Mouse (Mus musculus): ENCODE results near the gene Hcst.

DNA sequence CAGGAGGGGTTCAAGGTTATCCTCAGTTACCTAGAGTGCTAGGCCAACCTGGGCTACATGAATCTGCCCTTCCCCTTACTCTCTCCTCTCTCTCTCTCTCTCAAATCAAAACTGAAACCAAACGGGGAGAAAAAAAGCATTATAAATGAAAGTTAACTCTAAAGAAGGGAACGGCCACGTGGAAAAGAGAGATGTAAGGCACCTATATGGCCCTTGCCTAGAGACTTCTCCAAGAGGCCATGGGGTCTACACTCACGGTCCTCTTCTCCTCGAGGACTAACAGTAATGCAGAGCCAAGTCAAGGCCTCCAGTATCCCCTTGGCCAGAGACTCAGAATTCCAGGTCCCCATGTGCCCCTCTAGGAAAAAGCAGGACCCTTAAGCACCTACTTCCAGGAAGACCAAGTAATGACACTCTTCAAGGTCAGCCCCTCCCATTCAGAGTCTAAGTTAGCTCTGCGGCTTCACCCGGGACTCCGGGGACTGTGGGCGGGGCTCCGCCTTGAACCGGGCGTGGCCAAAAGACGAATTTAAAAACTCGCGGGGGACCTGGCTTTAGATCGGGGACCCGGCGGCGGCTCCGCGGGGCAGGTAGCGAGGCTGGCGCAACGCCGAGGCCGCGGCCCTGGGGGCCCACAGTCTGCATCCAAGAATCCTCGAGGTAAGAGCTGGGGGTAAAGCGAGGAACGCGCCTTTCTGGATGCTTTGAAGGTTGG is 1.7 kb upstream of the Hcst start, which contains the start of gene Nfkbid:
- TF ChIP-seq CHD2 (IDR thresholded peaks at IDR 0.05; ENCODE audit: low read depth, low read length) (no peak), MAFK (IDR thresholded peaks at IDR 0.05; ENCODE audit: insufficient read depth, low read depth, low read length) (no peak)

Measured in ES-E14 (cell line).